Mouse (Mus musculus) ES-E14 (cell line): Measurements from ENCODE around the gene Sh3pxd2a.

Experiments used
- CHD2 ChIP-seq: IDR thresholded peaks from 2 replicates; pipeline ENCODE4 v1.6.1; 2014; ENCODE audit warnings: mild to moderate bottlenecking, low read depth, low read length, inconsistent platforms
- HCFC1 ChIP-seq: IDR thresholded peaks from 2 replicates; pipeline ENCODE4 v1.6.1; 2012; ENCODE audit warnings: low read length, inconsistent platforms, borderline replicate concordance; ENCODE audit not compliant: insufficient read depth
- ZNF384 ChIP-seq: IDR thresholded peaks from 2 replicates; pipeline ENCODE4 v1.6.1; 2012; ENCODE audit warnings: low read depth, low read length, inconsistent platforms

GRCm38 (mm10) chr19:47466775-47467174, 2.6 kb upstream of the Sh3pxd2a start:
- TF ChIP-seq ZNF384, result no peak
- TF ChIP-seq CHD2, result no peak
- no peak for TF ChIP-seq HCFC1
